Mouse (Mus musculus) fibroblast of lung, adult 2 months (primary cell): ENCODE results near the gene Nfib.

Experiments
- DNase-seq: peaks from one replicate; pipeline ENCODE4 v3.0.0-alpha.2; 2011; ENCODE audit warnings: low read depth

Gene Nfib

DNA sequence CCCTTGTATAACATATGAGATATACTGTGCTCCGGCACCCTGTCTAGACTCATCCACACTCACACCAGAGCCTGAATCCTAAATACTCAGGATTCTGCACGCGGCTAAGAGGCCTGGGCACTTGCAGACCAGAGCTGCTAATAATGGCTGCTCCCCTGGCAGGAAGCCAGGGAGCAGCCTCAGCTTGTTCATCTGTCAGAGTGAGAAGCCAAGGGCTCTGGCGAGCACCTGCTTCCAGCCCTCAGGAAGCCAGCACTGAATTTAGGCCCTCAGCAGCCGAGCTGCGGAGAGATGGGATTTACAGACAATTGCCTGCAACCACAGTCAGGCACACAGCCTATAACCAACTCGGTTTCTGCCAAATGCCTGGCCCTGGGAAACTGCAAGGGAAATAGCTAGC is 15.3 kb downstream of the Nfib start:
- DNase-seq: no peak

DNA sequence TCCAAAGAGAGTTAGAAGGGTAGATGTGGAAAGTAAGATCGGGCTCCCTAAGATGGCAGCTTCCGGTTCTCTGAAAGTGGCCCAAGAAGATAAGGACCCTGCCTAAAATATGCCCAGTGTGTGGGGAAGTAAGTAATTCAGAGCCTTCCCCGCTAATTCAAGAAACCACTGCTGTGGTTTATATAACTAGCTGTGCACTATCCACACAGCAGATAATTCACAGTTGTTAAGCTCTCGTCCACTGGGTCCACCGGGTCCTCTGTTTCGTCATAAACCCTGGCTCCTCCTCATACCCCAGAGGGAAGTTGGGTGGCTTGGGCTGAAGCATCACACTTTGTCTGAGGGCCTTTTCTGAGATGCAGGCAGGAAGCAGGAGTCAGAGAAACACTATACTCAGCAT is 19.5 kb downstream of the Nfib start:
- DNase-seq: no peak

DNA sequence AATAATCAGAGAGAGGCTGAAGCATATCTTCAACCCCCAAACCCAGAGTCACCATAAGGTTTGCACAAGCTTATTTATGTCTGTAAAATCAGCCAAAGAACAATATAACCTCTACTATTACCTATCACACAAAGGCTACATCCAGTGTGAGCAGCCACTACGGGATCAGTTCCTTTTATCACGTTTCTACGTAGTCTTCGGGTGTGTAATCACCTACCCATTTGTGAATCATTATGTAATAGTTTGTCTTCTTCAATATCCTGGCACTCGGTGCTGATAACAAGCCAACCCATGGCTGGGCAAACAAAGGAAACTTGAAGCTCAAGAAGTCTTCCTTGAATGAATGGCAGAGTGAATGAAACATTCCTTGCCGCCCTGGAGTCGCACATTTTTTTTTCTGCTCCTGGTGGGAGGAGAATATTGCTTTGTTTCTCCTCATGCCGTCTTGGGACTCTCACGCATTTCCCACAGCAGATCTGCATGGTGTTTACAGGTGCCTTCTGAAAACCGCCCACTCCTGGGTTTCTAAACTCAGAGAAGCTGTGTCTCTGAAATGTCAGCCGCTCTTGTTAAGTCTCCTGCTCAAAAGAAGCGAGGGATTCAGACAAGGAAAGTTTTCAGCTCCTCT is 21.3 kb downstream of the Nfib start:
- no peak for DNase-seq

DNA sequence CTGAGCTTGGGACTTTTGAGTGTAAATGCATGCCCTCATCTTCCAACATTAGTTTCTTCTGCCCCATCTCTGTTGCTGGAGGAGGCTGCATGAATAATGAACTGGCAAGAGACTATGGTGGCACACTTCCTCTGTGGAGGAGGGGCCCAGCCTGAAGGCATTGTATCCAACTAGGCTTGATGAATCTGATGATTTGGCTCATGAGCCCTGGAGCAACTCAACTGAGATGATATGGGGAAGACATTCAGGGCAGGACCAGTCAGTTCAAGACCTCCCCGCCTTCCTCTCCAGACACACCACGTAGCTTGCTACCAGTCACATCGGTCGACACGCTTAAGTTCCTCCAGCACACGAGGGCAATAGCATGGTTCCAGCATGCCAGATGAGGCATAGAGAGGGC is 22.0 kb downstream of the Nfib start:
- no peak for DNase-seq

DNA sequence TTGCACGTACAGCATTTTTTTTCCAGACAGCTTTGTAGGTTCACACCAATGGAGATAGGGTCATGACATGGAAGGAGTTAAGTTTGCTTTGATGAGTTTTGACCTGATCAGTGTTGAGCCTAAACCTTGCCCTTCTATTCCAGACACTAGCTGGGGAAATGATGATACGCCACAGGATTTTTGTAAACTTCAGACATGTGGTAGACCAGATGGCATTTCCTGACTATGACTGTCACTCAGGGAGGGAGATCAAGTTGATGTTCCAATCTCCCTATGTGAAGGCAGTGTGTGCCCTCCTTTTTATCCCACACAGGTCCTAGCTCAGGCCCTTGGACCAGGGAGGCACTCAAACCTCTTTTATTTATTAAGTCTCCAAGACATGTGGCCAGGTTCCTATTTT is 29.4 kb downstream of the Nfib start:
- no peak for DNase-seq

DNA sequence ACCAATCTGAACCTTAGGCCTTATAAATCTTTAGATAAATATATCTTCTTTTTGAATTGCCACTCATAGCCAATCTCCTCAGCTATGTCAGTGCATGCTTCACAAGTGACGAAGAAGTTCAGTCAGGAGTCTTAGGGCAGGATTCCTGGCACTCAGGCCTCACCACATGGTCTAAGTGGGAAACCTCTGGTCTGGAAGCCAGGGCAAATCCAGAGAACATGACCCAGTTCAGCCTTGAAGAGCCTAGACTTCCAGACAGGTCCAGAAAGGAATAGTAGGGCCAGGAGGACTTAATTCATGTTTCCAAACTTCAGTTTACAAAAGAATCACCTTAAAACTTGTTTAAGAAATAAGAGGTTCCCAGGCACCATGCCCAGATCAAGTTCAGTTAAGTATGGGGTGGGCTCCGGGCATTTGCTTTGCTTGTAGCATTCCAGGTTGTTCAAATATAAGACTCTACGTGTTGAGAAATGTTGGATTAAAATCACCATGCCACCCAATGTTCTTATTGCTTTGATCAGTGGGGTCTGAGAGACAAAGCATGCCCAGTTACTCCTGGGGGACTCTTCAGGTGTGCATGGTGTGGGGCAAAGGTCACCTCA is 38.2 kb downstream of the Nfib start:
- no peak for DNase-seq

DNA sequence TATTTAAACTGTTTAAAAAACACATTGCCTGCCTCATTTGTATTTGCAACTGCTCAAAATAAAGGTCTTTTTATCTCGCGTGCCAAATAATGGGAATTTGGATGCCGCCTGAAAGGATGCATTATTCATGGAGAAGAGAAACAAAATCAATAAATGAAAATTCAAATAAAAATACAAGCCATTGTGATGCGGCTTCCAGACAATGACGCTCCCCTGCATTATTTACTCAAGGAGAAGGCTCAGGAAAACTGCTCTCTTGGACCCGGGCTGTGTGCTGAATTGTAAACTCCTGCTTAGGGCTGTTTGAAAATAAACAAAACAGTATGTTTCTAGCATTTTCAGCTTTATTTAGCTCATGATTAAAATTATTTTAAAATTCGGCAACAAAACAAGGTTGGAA is 41.1 kb downstream of the Nfib start:
- DNase-seq: no peak

DNA sequence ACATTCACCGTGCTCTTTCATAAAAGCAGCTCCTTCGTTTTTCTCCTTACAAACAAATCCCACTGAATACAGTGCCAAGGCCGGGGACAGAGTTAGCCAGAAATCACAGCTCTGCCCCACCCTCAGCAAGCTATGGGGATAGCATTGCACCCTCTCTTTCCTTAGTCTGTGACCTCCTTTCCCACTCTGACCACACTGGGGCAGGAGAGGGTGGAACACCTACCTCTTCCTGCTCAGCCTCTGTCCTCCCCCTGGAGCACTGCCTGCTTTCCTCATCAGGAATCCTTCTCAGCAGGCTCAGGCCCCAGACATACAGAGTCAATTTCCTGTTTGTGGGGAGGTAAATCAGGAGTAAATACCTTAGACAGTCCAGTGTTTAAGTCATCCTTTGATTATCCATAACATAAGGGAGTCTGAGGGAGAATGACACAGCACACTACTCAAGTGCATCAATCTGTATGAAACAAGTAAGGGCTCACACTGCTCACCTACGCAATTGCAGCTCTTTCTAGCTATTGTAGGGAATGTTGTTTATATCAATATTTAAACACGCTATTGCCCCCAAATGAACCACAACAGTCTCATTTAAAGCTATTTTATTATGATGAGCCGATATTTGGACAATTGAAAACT is 41.7 kb downstream of the Nfib start:
- no peak for DNase-seq

DNA sequence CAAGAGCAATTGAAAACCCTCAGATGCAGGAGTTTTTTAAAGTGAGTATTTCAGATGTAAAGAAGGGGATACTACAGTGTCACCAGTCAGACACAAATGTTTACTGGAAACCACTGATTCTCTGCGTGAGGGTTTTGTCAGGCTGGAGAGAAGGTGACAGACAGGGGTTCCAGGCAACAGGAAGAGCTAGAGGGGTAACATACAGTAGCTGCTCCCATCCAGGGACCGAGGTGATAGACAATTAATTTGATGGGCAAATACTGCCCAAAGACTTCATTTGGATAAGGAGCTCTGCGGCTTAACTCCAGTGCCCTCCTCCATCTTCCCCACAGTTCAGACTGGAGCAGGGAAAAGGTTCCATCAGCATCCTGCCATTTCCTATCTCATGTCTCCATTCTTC is 42.9 kb downstream of the Nfib start:
- DNase-seq: no peak

DNA sequence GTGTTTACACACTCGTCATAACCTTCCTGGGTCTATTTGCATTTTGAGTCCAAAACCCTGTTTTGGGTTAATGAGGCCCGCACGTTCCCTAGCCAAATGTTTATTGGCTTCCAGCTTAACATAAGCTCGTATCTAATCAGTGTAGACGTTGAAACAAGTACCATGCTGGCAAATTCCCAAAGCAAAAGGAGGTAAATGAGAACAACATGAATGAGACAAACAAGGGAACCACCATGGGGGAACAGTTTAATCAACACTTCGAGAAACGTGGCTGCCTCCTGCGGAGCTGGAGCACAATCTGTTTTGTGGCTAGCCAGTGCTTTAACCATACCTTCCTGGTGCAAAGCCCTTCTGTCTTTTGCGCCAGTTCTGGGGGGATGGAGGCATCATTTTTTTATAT is 43.3 kb downstream of the Nfib start:
- no peak for DNase-seq

DNA sequence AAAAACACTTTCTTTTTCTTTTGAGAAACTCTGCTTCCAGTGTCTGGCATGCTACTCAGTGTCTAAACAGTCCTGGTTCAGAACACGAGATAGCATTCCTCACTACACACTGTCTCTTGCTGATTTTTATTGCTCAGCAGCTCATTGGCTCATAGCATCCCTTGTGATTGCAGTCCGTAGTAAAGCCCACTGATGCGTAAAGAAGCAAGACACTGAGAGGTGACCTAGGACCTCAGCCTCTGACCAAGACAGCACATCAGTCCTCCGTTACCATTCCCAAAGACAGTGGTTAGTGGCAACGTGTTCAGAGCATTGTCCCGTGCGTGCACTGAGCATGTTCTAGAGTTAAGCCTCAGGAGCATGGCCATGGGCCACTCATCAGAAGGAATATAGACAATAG is 44.3 kb downstream of the Nfib start:
- no peak for DNase-seq

DNA sequence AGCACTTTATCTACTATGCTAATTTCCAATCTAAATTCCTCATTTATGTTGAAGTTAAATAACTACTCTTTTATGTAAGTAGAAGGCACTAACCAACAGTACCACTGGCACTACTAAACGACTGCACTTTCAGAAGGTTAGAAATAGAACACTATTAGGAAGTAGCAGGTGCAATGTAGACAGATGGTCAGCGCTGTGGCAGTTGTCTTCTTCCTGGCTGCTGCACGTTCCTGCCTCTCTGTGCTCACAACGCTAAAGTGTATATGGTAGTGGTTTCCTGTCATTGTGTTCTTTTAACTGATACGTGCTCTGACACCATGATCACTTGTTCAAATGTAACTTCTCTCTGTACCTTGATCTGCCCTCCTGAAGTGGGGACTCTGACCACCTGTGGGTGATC is 59.9 kb downstream of the Nfib start:
- no peak for DNase-seq

DNA sequence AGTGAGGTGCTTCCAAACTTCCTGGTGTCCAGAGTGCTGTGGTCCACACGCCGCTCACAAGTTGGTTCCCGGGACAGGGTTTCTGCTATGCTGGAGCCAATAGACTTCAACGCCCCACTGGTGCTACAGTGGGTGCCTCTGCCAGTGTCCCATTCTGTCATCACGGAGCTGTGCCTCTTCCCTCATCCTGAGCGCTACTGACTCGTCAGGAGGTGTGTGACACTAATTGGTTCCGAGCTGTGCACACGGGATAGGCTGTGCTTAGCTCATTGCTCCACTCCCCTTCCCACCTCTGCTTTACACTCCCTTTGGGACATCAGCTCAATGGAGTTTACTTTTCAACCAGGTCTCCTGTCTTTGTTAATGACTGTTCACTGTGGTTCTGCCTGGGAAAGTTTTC is 60.8 kb downstream of the Nfib start:
- no peak for DNase-seq

DNA sequence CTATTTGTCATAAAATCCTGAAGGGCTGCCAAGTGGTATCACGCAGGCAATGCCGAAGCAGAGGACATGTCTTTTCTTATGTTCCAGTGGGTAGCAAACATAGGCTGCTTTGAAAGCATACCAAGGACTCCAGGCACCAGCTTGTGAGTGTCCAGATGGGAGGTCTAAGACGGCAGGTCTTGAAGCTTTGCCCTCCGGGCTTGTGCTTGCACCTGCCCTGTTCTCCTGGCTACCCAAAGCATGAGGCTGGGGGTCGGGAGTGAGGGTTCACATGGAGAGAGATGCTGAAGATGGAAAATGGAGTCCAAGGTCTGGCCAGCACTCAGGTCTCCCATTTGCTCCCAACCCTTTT is 61.8 kb downstream of the Nfib start:
- DNase-seq: no peak

DNA sequence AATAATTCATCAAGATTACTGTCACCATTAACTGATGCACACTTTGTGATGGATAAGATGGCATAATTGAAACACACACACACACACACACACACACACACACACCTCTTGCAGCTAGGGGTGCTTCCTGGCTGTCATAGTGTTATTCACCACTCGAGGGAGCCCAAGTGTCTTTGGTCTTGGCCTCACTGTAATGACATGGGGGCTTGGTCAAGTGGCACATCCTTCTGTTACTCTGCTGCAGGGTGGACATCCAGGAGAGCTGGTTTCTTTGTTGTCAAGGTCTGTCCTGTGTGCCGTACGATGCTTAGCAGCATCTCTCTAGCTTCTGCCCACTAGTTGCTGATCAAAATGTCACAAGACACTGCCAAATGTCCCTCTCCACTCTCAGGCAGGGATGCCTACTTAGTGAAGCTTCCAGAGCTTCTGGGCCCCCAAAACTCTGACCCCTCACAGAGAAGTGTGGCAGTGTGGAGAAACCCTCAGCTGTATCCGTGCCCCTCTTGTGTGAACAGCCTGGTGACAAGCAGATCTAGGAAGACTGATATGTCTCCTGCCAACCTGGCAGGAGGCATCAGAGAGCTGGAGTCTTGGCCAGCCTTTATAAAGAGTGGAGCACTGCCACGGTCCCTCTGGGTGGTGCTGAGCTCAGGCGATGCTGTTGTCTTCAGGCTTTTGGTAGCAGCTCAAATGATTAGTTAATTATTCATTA is 62.4 kb downstream of the Nfib start:
- DNase-seq: no peak

DNA sequence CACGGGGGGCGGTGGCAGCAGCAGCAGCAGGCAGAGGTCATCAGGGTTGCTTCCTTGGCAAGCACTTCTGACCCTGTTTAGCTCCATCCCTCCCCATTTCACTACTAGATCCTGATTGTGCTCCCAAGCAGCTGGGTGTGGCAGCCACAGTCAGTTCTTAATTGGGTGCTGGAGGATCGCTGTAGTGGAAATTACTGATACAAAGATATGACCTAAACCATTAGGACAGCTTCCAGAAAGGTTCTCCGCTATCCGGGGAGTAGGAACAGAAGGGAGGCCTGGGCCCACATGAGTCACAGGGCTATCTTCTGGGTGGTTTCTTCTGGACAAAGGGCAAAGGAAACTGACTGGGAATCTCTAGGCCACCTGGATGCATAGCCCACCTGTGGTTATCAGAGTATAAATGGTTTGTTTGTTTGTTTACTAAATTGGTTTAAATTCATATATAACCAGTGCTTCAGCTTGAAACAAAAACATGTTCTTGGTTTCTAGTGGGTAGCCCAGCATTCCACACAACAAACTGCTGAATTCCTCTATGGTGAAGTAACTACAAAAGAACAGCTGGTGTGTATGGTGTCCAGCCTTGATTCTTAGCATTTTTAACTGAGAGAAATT is 64.4 kb downstream of the Nfib start:
- DNase-seq: no peak

DNA sequence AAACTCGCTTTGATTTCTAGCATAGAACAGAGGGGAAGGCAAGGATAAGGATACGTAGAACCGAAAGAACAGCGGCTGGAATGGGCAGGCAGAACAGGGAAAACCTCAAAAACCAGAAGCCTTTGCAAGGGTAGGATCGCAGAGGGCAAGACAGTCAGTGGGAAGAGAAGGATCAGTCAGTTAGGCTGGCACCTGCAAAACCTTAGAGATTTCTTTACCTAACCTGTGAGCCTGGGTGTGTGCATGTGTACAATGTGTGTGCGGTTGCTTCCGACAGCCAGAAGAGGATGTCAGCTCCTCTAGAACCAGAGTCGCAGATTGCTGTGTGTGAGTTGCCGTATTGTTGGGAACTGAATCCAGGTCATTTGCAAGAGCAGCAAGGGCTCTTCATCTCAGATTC is 67.3 kb downstream of the Nfib start:
- DNase-seq: no peak

DNA sequence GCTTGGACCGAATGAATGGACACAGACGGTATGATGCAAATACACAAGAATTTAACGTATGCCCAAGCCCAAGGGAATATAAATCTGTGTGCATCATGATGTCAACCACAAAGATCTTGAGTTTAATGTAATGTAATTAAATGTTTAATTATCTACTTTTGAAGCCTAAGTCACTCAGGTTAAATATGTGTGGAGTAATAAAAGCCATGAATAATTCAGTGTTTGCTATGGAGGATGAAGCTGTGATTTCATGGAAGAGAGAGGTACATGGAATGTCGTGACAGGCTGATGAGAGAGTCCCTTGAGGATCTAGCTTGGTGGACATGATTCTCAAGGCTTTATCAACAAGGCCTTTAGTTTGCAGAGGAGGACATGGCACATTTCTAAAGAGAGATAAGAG is 67.9 kb downstream of the Nfib start:
- no peak for DNase-seq

DNA sequence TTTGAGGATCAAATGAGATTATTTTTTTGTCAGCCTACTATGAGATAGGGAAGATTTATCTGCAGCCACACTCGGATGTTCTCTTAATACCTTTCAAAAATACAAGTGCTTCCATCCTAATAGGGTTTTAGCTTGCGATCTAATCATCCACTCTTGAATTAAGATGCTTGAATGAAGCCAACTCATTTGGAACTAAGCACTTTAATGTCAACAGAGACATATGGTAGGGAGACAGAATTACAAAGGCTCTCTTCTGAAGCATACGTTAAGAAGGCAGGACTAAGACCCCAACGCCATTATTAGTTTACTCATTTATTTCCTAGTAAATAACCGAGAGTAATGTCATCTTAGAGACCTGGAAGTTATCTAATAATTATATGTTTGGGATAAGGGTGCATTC is 68.9 kb downstream of the Nfib start:
- DNase-seq: no peak

DNA sequence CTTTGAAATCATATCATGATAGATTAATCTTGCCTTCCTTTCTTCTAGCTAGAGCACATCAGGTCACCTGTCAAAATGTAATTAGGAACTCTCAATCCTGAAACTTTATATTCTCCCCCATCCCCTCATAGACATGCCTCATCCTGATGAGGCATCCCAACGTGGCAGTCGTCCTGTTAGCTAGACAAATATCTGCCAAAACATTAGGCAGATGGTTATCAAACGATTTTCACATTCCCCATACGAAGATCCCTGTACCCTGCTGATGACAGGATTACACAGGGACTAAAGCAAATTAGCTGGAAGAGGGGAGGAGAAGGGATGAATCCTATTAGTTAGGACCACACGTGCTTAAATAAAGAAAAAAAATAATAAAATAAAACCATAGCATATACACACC is 69.7 kb downstream of the Nfib start:
- DNase-seq: no peak

DNA sequence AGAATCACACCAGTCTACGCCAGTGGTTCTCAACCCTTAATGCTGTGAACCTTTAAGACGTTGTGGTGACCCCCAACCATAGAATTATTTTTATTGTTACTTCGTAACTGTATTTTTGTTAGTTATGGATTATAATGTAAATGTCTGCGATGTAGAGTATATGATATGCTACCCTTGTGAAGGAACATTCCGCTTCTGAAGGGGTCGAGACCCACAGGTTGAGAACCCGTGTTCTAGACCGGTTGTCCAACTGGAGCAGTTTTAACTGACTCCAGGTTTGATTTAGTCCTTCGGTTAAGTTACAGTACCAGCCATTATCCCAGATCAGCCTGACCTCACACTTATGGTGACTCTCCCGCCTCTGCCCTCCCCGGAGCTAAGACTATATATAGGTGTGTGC is 70.4 kb downstream of the Nfib start:
- DNase-seq: no peak

DNA sequence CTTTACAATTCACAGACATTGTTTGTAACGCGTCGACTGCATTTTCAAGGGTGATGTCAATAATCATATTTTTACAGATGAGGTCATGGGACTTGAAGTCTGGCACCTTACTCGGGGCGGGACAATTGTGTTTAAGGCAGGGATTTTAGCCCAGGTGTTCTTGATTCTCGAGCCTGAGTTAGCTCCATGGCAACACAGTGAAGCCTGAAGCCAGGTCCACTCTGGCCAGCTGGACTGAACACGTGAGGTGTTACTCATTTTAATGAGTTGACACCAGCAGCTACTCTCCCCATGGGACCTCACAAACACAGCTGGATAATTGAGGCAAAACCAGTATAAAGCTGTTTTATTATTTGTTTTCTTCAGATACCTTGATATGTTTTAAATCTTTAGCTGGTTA is 71.2 kb downstream of the Nfib start:
- DNase-seq: no peak
